Mouse (Mus musculus) hindbrain, embryonic 13.5 days (tissue): ENCODE data around the gene Pcsk7. TPM values are rescaled to one million over a fixed set of nuclear protein-coding genes. Genes with fewer than 3 reads are reported as not detected.
A peak's percentile ranks its signal among the peaks of the same experiment; 100 is the strongest.

Experiments used
- ATAC-seq: fragments of 200-750 bp; cut with Nextera tagmentation; 2 replicates; pipeline ENCODE4 v1.8.0; 2017; ENCODE audit warnings: moderate TSS enrichment; ENCODE audit not compliant: low FRiP score
- H3K27ac ChIP-seq: fragments of 300-500 bp; sonication (generic); 2 replicates; pipeline ENCODE4 v1.5.1; 2015; ENCODE audit warnings: inconsistent platforms, mild to moderate bottlenecking, moderate library complexity
- H3K27me3 ChIP-seq: fragments of 300-500 bp; sonication (generic); 2 replicates; pipeline ENCODE4 v1.6.1; 2015; ENCODE audit warnings: mild to moderate bottlenecking, inconsistent platforms
- H3K36me3 ChIP-seq: fragments of 300-500 bp; sonication (generic); 2 replicates; pipeline ENCODE4 v1.6.1; 2015; ENCODE audit warnings: mild to moderate bottlenecking, inconsistent platforms
- H3K4me1 ChIP-seq: fragments of 300-500 bp; sonication (generic); replicated peaks from 2 replicates; pipeline ENCODE4 v1.6.1; 2015; ENCODE audit warnings: inconsistent platforms
- H3K4me2 ChIP-seq: fragments of 300-500 bp; sonication (generic); 2 replicates; pipeline ENCODE4 v1.6.1; 2015; ENCODE audit warnings: inconsistent platforms, mild to moderate bottlenecking, moderate library complexity
- H3K4me3 ChIP-seq: fragments of 300-500 bp; sonication (generic); 2 replicates; pipeline ENCODE4 v1.5.1; 2015; ENCODE audit warnings: mild to moderate bottlenecking, inconsistent platforms
- H3K9ac ChIP-seq: fragments of 300-500 bp; sonication (generic); 2 replicates; pipeline ENCODE4 v1.6.1; 2015; ENCODE audit warnings: mild to moderate bottlenecking, inconsistent platforms
- H3K9me3 ChIP-seq: fragments of 300-500 bp; sonication (generic); 2 replicates; pipeline ENCODE4 v1.6.1; 2016; ENCODE audit warnings: inconsistent platforms
- WGBS: fragments of 180-500 bp; shearing (Covaris S2); methylation state at CpG from one replicate; pipeline ENCODE4 v1.1.7; 2015; 5-methylcytosine and 5-hydroxymethylcytosine counted together
- polyA plus RNA-seq: library from polyadenylated mRNA; unstranded; fragments of >200 nt; fragmentation: Nextera tagmentation; extraction: Ambion mirVana; gene quantifications from 2 replicates; pipeline ENCODE4 v1.2.1, GENCODE M21; 2015

Gene Pcsk7
- polyA plus RNA-seq, 1 experiment from 2014 or later = 24.0 TPM

DNA sequence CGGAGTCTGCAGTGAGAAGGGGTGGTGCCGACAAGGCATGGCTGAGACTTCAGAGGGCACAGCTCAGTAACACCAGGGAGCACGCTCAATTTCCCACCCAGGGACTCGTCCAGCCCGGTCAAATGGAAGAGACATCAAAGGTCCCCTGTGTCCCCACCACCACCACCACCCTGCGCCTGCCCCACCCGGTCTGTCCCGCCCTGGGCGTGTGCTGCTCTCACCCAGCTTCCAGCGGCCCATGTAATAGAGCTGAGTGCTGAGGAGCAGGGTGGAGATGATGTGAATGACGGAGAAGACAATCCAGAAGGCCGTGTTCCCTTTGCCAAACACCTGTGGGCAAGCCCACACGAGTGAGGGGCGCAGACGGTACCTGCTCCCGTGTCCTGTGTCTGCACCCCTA is 36.2 kb downstream of the Pcsk7 start:
- Histone ChIP-seq H3K4me1 (no peaks in the 10 kb centered on the region), H3K27ac (no peak overlapping the region), H3K36me3 (peaks cover 92% of the 10 kb centered on the region), H3K9me3 (no peaks in the 10 kb centered on the region), H3K27me3 (no peaks in the 10 kb centered on the region), H3K4me3 (no peak overlapping the region), H3K4me2 (no peak overlapping the region), H3K9ac (no peak overlapping the region)
- ATAC-seq = no peak
- WGBS = 92% methylated on average over 16 of the region's 16 CpGs

DNA sequence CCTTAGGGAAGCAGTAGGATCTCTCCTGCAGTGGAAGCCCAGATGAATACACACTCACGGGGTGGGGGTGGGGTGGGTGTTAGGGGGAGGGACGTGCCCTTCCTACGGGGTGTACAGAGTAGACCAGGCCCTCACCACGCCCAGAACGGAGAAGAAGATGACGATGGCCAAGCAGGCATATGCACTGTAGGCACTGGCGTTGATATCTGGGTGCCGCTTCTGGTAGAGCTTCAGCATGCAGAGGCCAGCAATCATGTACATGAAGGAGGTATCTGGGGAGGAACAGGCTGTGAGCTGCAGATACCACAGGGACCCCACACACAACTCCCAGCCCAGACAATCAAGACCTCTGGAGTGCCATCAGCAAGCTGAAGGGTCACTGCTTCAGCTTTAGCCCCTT is 36.6 kb downstream of the Pcsk7 start:
- no peak for ATAC-seq
- WGBS = 95% methylated on average over 8 of the region's 8 CpGs
- Histone ChIP-seq H3K9me3 (no peaks in the 10 kb centered on the region), H3K27me3 (no peaks in the 10 kb centered on the region), H3K4me1 (no peaks in the 10 kb centered on the region), H3K36me3 (peaks cover 95% of the 10 kb centered on the region), H3K27ac (no peak overlapping the region), H3K4me2 (no peak overlapping the region), H3K9ac (no peak overlapping the region), H3K4me3 (no peak overlapping the region)

DNA sequence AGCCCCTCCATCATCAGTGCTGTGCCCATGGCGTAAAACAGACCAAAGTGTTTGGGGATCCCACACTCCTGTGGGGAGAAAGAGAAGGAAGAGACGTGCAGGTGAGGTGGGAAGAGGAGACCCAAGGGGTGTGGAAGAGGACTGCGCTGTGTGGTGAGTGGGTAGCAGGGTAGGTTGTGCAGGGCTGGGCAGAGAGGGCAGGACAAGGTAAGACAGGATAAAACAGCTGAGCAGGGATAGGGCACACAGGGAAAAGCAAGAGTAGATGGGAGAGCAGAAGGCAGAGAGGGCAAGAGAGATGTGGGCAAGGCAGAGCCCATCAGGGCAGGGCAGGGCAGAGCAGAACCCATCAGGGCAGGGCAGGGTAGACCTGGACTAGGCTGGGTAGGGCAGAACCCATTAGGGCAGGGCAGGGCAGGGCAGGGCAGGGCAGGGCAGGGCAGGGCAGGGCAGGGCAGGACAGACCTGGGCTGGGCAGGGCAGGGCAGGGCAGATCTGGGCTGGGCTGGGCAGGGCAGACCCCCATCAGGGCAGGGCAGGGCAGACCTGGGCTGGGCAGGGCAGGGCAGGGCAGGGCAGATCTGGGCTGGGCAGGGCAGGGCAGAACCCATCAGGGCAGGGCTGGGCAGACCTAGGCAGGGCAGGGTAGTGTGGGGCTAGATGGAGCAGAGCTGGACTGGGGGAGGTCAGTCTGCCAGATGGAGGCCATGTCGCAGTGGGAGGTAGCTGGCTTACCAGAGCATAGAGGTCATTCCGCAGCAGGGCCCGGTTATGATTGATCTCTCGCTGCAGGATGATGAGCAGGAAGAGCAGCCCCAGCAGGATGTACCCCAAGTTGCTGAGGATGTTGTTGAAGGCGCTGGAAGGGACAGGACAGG is 37.6 kb downstream of the Pcsk7 start:
- H3K36me3 ChIP-seq = peaks cover 95% of the 10 kb centered on the region
- no peak overlapping the region for H3K4me2 ChIP-seq
- no peaks in the 10 kb centered on the region for H3K4me1 ChIP-seq
- 93% methylated on average over 8 of the region's 8 CpGs for WGBS
- H3K27me3 ChIP-seq = no peaks in the 10 kb centered on the region
- no peak overlapping the region for H3K9ac ChIP-seq
- H3K4me3 ChIP-seq = no peak overlapping the region
- H3K9me3 ChIP-seq = no peaks in the 10 kb centered on the region
- no peak for ATAC-seq
- no peak overlapping the region for H3K27ac ChIP-seq

DNA sequence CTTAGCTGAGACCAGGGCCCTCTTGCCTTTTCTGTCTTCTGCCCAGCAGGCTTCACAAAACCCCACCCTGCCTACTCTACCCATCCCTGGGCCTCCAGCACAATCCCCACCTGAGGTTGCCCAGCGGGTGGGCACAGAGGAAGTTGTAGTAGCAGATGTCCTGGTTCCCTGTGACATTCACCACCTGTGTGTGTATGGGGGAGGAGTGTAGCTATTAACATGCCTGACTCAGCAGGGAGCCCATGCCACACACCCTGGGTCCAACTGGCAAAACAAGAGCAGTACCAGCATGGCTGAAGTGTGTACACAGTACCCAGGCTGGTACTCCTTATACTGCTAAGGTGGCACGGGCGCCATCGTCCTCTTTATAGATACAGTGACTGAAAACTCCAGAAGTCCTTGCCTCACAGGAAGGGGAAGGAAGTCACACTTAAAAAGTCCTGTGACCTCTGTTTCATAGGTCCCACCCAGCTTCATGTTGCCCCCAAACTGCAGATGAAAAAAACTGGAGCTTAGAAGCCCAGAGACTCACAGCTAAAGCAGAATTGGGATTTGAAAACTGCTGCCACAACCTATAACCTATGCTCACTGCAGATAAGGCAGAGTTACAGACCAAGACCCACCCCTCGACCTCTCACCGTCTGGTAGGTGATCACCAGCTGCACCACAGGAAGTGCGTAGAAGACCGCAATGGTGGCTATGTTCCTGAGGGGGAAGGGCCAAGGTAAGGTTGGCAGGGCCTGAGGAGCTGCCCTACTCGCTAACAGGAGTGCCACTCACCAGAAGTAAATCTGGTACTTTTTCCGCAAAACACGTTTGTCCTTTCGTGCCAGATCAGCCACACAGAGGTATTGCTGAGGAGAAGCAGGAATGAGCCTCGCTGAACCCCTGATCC is 38.5 kb downstream of the Pcsk7 start:
- ATAC-seq = no peak
- H3K36me3 ChIP-seq = peaks cover 95% of the 10 kb centered on the region
- no peak overlapping the region for H3K4me3 ChIP-seq
- no peaks in the 10 kb centered on the region for H3K9me3 ChIP-seq
- no peak overlapping the region for H3K4me2 ChIP-seq
- no peaks in the 10 kb centered on the region for H3K27me3 ChIP-seq
- WGBS = 90% methylated on average over 13 of the region's 13 CpGs
- no peak overlapping the region for H3K9ac ChIP-seq
- no peaks in the 10 kb centered on the region for H3K4me1 ChIP-seq
- H3K27ac ChIP-seq = no peak overlapping the region

DNA sequence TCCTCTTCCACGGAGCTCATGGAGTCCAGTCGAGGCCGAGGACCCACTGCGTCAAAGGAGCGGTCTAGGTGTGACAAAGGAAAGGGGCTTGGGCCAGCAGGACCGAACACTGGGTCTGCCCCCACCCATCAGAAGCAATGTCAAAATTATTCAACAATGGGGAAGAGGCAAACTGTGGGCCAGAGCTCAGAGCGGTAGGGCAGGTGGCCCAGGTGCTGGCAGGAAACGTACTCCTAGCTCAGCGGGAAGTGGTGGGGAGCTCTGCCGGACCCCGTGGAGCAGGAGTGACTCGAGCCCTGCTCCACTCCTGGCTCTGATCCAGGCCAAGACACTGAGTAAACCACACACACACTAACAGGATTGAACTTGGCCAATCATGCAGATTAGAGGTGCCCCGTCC is 39.4 kb downstream of the Pcsk7 start:
- H3K4me1 ChIP-seq = no peaks in the 10 kb centered on the region
- ATAC-seq = no peak
- 86% methylated on average over 13 of the region's 13 CpGs for WGBS
- no peaks in the 10 kb centered on the region for H3K9me3 ChIP-seq
- H3K27me3 ChIP-seq = no peaks in the 10 kb centered on the region
- H3K36me3 ChIP-seq = peaks cover 99% of the 10 kb centered on the region
- H3K4me3 ChIP-seq = no peak overlapping the region
- H3K27ac ChIP-seq = no peak overlapping the region
- H3K9ac ChIP-seq = no peak overlapping the region
- H3K4me2 ChIP-seq = no peak overlapping the region

DNA sequence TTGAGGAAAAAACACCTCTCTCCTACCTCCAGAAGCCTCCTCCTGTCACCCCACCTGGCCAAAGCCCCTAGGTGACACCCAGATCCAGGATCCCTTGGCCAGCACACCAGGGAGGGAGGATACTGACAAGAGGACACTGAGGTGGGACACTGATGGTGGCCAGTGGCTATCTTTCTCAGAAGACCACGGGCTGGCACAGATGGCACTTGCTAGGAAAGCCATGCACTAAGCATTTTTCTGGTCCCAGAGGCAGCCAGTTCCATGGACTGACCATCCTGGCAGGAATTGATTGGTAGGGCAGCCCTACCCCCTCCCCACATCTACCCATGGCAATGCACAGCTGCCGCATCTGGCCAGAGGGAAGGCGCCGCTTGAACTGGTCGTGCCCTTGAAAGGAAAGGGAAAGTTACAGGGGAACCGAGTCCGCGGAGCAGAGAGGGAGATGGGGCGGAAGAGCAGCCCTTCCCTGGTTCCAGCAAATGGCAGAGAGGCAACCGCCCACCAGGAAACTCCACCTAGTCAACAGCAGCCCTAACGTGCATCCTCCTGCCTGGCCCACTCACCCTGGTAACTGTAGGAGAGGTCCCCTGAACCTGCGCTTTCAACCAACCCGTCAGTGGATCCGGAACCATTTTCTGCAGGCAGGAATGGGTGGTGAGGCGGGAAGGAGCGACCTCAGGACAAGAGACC is 40.0 kb downstream of the Pcsk7 start:
- no peak overlapping the region for H3K4me2 ChIP-seq
- no peaks in the 10 kb centered on the region for H3K4me1 ChIP-seq
- WGBS = 90% methylated on average over 16 of the region's 16 CpGs
- 0 out of 2 replicates have a peak overlapping the region, but pooled peaks have one; percentile 29 for H3K9ac ChIP-seq
- H3K27me3 ChIP-seq = no peaks in the 10 kb centered on the region
- H3K4me3 ChIP-seq = no peak overlapping the region
- H3K27ac ChIP-seq = no peak overlapping the region
- ATAC-seq = no peak
- no peaks in the 10 kb centered on the region for H3K9me3 ChIP-seq
- peaks cover 95% of the 10 kb centered on the region for H3K36me3 ChIP-seq

DNA sequence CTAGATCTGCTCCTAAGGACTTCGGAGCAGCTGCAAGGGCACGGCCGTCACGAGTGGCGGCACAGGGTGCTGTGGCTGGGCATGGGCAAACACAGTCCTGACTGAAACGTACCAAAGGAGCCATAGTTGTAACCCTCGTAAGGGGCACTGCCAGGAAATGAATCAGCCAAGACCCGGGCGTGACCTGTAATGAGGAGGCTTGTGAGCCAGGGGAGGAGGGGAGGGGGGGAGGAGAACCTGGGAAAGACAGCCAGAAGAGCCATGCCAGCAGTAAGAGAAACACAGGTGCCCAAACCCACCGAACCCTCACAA is 40.5 kb downstream of the Pcsk7 start:
- H3K27ac ChIP-seq = no peak overlapping the region
- H3K27me3 ChIP-seq = no peaks in the 10 kb centered on the region
- no peak for ATAC-seq
- peaks cover 95% of the 10 kb centered on the region for H3K36me3 ChIP-seq
- H3K4me2 ChIP-seq = no peak overlapping the region
- no peak overlapping the region for H3K4me3 ChIP-seq
- no peaks in the 10 kb centered on the region for H3K9me3 ChIP-seq
- WGBS = 90% methylated on average over 10 of the region's 10 CpGs
- no peaks in the 10 kb centered on the region for H3K4me1 ChIP-seq
- no peak overlapping the region for H3K9ac ChIP-seq

DNA sequence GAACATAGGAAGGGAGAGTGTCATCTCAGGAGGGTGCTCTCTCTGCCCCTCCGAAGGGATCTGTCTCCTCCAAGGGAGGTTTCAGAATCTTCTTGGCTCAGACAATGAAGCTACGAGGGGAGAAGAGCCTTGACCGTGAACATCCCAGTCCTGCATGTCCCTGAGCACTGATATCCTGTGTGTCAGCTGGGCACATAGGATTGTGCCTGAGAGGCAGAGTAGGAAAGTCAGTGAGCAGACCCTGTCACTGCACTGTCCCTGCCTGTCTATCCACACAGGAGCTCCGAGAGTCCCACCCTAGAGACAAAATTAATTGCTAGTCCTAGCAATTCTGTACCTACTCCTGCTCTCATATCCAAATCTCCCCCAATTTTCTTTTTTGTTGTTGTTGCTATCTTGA is 45.8 kb downstream of the Pcsk7 start:
- H3K9me3 ChIP-seq = no peaks in the 10 kb centered on the region
- H3K9ac ChIP-seq = no peak overlapping the region
- no peak overlapping the region for H3K4me2 ChIP-seq
- 93% methylated on average over 4 of the region's 4 CpGs for WGBS
- no peaks in the 10 kb centered on the region for H3K27me3 ChIP-seq
- H3K4me3 ChIP-seq = no peak overlapping the region
- ATAC-seq = no peak
- no peak overlapping the region for H3K27ac ChIP-seq
- H3K4me1 ChIP-seq = peaks cover 32% of the 10 kb centered on the region
- peaks cover 49% of the 10 kb centered on the region for H3K36me3 ChIP-seq

DNA sequence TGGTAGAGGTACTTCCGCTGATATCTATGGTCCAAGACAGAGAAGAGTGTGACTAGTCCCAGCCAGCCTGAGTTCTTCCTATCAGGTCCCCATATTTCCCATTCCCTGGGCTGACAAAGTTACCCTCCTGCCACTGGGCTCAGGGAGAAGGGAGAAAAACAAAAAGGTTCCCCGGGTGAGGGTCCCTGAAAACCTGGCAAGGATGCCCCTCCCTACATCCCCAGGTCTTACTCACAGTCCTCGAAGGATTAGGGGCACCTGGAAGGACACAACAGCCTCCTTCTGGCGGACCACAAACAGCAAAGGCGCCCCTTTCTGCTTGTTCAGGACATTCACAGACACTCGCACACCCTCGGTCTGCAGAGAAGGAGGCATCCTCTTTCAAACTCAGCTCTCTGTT is 46.6 kb downstream of the Pcsk7 start:
- Histone ChIP-seq H3K27me3 (no peaks in the 10 kb centered on the region), H3K4me3 (0 out of 2 replicates have a peak overlapping the region, but pooled peaks have one; percentile 86), H3K27ac (no peak overlapping the region), H3K9ac (peak overlapping the region; percentile 95), H3K36me3 (peaks cover 41% of the 10 kb centered on the region), H3K4me1 (peaks cover 36% of the 10 kb centered on the region), H3K9me3 (no peaks in the 10 kb centered on the region), H3K4me2 (peak overlapping the region; percentile 97)
- no peak for ATAC-seq
- 85% methylated on average over 7 of the region's 7 CpGs for WGBS

DNA sequence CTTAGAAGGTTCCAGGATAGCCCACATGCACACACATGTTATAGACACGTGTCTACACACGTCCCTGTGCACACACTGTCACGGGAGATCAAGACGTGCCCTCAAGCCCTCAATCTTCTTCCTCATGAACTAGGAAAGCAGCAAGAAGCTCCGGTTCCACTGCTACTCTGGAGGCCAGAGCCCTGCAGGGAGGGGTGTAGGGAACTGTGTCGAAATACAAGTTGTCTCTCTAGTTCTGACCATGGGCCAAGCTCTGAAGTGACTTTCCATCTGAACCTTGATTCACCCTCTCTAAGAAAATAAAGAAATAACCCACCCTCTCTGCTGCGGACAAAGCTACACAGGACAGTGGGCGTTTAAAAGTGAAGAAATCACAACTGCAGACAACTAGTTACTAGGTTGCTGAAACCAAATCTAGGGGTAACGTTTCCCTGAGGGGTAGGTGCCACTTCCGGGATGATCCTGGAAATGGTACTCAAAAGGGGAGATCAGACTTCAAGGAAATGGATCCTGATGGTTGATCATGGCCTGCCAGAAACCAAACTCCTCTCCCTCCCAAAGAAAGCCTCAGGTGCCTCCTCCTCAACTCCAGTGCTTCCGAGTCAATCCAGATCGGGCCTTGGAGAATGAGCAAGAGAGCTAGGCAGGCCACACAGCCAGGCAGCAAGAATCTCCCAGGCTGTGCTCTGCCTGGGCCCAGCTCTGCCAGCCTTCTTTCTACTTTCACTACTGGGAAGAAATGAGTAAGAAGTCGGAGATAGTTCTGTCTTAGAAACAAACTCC is 47.4 kb downstream of the Pcsk7 start:
- H3K9ac ChIP-seq = peak overlapping the region; percentile 95
- no peaks in the 10 kb centered on the region for H3K9me3 ChIP-seq
- peak overlapping the region; percentile 91; the same call in 1 of the 2 replicates for H3K27ac ChIP-seq
- ATAC-seq = no peak
- peak overlapping the region; percentile 86 for H3K4me3 ChIP-seq
- peaks cover 44% of the 10 kb centered on the region for H3K4me1 ChIP-seq
- H3K4me2 ChIP-seq = peak overlapping the region; percentile 97
- peaks cover 33% of the 10 kb centered on the region for H3K36me3 ChIP-seq
- 63% methylated on average over 13 of the region's 13 CpGs for WGBS
- no peaks in the 10 kb centered on the region for H3K27me3 ChIP-seq

DNA sequence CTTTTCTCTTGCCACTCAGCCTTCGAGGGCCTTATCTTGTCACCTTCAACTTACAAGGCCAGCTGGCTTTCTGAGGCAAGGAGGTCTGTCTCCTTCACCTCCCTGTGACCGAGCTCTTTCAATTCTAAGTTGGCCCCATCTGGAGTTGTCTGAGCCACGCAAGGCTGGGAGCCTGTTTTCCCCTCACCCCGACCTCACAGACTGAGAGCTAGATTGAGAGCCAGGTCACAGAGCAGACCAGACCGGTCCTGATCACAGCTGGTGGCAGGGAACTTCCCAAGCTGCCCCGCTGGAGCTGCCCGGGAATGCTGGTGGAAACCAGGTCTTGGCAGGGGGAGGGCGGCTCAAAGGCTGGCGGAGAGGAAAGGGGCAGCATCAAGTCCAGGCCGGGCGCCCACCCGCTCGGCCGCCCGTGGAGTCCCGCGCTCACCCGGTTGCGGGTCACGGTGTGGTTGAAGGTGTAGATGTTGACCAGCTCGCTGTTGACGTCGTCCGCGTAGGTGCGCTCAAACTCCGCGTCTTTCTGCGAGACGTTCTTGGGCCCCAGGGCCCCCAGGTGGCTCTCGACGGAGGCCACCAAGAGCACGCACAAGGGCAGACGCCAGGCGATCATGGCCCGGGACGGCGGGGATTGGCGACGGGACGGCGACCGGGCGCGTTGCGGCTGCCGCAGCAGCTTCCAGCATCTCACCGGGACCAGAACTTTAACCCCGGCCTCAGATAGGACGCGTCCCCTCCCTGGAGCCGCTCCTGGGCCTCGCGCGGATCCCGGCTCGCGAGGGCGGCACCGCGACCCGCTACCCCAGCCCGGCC is 48.2 kb downstream of the Pcsk7 start:
- no peaks in the 10 kb centered on the region for H3K9me3 ChIP-seq
- WGBS = under 1% methylated on average over 57 of the region's 63 CpGs
- peaks cover 26% of the 10 kb centered on the region for H3K36me3 ChIP-seq
- peak overlapping the region; percentile 91 for H3K27ac ChIP-seq
- no peaks in the 10 kb centered on the region for H3K27me3 ChIP-seq
- peaks cover 48% of the 10 kb centered on the region for H3K4me1 ChIP-seq
- peak overlapping the region; percentile 97 for H3K4me2 ChIP-seq
- peak; percentile 78 for ATAC-seq
- peak overlapping the region; percentile 95 for H3K9ac ChIP-seq
- peak overlapping the region; percentile 86 for H3K4me3 ChIP-seq
